Mouse (Mus musculus) kidney, postnatal 10 days (tissue): ENCODE measurements around the gene Cnga3.
A peak's percentile ranks its signal among the peaks of the same experiment; 100 is the strongest.

Source experiments
- DNase-seq: peaks from one replicate; pipeline ENCODE4 v3.0.0; 2021; ENCODE audit warnings: mixed read lengths

The Cnga3 gene

DNA sequence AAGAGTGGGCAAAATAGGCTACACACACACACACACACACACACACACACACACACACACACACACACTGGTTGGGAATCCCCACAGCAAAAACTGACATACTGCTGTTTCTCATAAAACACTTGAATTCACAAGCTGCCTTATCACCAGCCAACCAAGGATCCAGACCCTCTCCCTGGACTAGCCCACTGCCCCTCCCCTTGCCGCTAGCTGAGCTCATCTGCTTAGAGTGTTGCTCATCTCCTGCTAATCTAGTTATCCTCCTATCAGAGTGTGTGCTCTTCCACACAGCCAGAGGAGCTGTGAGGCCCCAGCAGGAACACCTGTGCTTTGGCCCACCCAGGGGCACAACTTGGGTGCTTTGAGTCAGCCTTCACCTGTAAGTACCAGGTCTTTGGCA is at the start of gene Cnga3:
TSS of gene Cnga3 (plus strand) at position 291 of the 400 bp plus-strand sequence.
- DNase-seq = no peak

DNA sequence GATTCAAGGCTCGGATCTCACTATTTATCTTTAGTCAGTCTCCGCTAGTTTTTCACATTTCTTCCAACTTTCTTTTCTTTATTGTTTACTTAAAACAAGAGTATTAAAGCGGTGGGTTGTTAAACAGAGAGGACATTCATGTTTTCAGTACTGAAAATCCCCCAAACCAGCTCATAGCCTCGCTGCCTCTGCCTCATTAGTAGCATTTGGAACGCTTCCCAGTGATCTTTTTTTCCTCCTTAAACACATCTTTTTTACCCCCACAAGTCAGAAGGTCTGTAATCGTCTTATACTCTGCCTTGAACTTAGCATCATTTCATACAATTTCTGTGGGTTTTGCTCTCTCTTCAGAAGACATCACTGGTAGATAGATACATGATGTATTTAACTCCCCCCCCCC is 48.2 kb upstream of the Cnga3 start:
- DNase-seq = no peak

DNA sequence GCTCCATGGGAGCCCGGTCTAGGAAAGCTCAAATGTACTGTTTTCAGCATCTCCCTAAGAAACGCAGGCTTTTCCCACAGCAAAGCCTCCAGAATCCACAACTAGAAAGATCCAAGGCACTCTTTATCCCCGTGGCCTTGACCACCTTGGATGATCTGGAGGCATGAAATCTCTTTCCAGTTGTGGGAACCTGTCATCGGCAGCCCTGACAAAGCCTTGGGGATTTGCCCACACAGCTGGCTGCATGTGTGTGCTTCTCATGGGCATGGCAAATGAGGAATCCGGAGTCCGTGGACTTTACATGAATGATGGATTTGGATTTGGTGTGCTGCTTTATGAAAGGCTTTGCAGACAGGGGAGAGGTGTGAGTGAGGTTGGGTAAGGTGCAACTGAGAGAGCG is 46.3 kb upstream of the Cnga3 start:
- DNase-seq = no peak

DNA sequence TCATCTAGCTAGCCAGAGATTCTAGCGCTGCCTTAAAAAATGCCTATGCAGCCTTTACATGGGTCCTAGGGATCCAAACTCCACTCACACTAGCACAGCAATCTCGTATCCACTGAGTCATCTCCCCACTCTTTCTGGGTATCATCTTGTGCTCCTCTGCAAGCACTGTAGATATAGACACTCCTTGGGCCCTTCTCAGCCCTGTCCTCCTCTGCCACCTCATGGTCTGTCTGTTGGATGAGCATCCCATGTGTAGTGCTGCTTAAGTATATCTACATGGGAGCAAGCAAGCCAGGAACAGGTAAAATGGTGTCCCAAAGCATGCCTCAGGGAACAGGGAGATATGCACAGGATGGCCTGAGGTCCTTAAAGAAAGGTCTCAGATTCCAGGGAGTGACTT is 36.4 kb upstream of the Cnga3 start:
- DNase-seq = peak; percentile 15

GRCm38 (mm10) chr1:37179852-37180251 is 34.4 kb upstream of the Cnga3 start:
- no peak for DNase-seq

- no peak for DNase-seq
Measured at GRCm38 (mm10) chr1:37187050-37187449, 27.2 kb upstream of the Cnga3 start.

GRCm38 (mm10) chr1:37194607-37195006 is 19.6 kb upstream of the Cnga3 start:
- peak; percentile 22 for DNase-seq

DNA sequence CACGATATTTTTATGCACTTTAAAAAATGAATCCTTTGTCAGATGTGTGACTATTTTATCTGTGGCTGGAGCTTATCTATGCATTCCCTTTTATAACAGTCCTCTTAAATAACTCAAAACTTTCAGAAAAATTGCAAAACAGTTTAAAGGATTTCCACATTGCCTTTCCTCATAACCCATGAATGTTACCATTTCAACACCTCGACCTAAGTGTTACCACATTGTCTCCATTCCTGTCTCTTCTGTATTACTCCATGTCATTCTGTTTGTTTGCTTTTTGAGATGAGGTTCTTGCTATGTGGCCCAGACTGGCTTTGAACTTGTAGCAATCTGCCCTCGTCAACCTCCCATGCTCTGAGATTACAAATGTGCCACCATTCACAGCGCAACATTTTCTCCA is 12.8 kb upstream of the Cnga3 start:
- DNase-seq = no peak

GRCm38 (mm10) chr1:37207743-37208142 is 6.5 kb upstream of the Cnga3 start:
- DNase-seq = no peak

- DNase-seq = no peak
Measured at GRCm38 (mm10) chr1:37212375-37212774, 1.9 kb upstream of the Cnga3 start.

- DNase-seq = peak; percentile 89
Measured at GRCm38 (mm10) chr1:37218386-37218785, 4.2 kb downstream of the Cnga3 start.

GRCm38 (mm10) chr1:37219593-37219992 is 5.4 kb downstream of the Cnga3 start:
- no peak for DNase-seq

DNA sequence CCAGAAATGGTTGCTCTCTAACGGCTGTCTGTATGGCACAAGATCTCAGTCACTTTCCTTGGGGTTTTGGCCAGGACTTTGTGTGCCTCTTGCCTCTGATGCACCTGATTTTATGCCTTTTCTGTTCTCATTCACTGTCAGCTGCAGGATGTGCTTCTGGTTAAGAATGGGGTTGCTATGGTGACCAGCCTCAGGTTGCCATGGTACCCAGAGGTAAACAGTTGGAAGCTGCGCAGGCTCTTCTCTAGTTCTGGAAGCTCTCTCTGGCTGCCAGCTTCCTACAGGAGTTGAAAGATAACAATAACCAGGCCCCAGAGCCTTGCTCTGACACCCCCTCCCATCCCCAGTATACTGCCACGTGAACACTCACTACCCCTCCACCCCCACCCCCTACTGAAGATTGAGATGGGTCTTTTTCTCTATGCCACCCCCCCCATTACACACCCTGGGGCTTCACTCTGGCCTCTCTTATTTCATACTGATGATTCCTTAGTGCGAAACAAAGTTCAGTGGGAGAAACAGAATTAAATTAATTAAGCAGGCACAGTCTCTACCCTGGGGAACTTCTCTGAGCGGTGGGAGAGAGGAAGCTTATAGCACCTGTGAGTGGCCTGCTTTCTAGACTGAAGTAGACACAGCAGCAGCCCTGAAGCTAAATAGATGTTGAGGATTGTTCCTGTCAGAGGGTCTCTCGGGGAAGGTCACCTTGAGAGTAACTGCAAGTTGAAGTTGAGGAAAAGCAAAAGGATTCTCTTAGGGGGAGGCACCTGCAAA is 6.1 kb downstream of the Cnga3 start:
- DNase-seq = no peak

DNA sequence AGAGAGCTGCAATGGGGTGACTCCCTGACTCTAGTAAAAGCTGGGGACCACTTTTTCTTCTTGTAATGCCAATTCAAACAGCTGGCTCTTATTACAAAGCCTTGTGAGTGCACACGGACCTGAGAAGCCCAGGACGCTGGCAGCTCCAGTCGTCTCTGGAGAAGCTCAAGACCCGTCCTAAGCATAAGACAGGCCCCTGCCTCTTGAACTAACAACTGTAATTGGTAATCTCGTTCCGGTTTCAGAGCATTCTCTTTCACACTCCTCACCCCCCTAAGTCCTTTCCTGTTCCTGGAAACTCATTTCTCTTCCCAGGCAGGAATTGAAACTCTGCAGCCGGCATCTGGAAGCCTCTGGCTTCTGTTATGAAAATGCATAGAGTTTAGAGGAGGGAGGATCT is 7.8 kb downstream of the Cnga3 start:
- no peak for DNase-seq

GRCm38 (mm10) chr1:37230404-37230803 is 16.2 kb downstream of the Cnga3 start:
- no peak for DNase-seq

DNA sequence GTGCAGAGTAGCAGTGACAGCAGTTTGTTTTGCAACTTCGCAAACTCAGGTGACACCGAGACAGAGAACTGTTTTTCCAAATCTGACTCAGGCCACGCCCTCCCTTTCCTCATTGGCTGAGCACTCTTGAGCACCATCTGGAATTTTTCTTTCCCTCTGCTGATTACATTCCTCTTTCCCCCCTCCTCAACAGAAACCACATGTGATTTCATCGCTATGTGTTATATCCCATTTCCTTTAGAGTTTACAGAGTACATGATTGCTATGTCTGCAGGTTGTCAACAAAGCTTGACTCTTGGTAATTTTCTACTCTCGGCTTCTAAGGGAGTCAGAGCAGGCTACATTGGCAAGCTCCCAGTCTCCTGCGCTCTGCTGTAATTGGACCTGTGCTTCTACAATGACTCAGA is 17.1 kb downstream of the Cnga3 start:
- peak; percentile 46 for DNase-seq

- no peak for DNase-seq
Measured at GRCm38 (mm10) chr1:37239045-37239635, 24.9 kb downstream of the Cnga3 start.

GRCm38 (mm10) chr1:37242253-37242652 is 28.0 kb downstream of the Cnga3 start:
- no peak for DNase-seq

DNA sequence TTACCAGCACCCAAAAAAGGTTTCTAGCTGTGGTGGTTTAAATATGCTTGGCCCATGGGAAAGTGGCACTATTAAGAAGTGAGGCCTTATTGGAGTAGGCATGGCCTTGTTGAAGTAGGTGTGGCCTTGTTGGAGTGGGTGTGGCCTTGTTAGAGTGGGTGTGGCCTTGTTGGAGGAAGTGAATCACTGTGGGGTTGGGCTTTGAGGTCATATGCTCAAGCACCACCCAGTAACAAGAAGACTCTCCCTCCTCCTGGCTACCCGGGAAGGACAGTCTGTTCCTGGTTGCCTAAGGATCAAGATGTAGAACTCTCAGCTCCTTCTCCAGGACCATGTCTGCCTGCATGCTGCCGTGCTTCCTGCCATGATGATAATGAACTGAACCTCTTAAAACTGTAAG is 32.2 kb downstream of the Cnga3 start:
- DNase-seq = no peak

- DNase-seq = peak; percentile 16
Measured at GRCm38 (mm10) chr1:37248406-37248805, 34.2 kb downstream of the Cnga3 start.

DNA sequence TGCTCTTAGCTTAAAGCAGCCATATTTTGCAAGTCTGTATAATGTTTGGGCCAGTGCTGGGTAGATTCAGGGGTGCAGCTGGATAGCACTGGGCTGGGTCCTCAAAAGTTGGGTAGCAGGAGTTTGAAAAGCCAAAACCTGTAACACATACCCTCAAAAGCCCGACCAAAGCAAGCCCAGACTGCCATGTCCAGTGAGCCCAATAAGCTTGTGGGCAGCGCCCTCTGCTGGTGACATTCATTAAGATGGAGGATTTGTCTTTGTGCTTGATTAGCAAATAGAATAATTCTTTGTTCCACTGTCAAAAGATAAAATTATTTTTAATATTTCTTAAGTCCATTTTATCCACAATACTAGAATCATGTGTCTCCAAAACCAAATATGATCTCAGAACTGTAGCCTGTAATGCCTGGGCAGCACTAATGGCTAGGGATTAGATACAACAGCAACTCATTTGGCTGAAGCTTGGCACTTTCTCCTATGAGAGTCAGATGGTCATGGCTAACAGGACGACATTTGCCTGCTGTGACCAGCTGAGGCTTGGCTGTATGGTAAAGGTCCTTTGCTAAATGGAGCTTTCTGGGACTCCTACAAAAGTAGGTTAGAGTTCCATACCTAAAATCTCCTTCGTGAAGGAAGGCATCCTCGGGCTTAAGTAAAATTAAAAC is 36.5 kb downstream of the Cnga3 start:
- DNase-seq = peak; percentile 92

GRCm38 (mm10) chr1:37258443-37258842 is 44.2 kb downstream of the Cnga3 start:
- DNase-seq = no peak

DNA sequence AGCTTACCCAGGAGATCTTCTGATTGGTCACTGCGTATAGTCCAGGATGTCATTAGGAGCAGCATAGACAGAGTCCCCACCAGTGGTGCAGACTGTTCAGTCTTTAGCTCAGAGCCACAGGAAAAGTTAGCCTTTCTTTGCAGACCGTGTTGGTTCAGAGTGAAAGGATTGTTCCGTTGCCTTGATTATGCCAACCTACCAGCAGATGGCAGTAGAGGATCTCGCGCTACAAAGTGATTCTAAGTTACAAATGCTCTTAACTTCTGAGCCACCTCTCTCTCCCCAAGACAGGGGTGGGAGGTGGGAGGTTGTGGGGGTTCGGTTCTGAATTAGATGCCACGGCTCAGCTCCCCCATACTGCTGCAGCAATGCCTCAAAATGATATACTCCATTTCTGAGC is 58.2 kb downstream of the Cnga3 start:
- peak; percentile 73 for DNase-seq

GRCm38 (mm10) chr1:37286556-37286955 is 72.3 kb downstream of the Cnga3 start:
- no peak for DNase-seq
